Mouse (Mus musculus): Measurements from ENCODE around the gene Clstn3. TPM values are rescaled to one million over a fixed set of nuclear protein-coding genes. Genes with fewer than 3 reads are reported as not detected.
A peak's percentile ranks its signal among the peaks of the same experiment; 100 is the strongest.
"Not testable (repeated sequence)": the region's sequence is repeated elsewhere in the genome, so short reads cannot be mapped to it uniquely, and the experiment has no call there.

Gene Clstn3
- total and polyA plus RNA-seq, 2 experiments: 1.6 to 4.1 TPM

DNA sequence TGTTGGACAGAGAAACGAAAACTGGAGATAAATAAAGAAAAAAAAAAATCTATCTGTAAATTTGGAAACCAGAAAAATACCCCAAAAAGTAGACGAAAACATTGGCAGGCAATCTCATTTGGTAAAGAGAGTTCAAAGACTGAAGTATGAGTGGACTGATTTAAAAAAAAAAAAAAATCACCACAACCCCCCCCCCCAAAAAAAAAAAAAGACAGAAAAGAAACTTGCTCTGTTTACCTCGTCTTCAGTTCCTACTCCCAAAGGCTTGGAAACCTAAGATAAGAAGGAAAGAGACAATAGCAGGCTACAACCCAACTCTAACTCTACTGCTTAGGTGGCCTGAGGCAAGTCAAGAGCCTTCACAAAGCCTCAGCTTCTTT is 50.8 kb downstream of the Clstn3 start:
- H3K36me3 ChIP-seq (ENCODE audit: control insufficient read depth, insufficient read depth, low read length): peaks cover 18% of the 10 kb centered on the region; the same call in 1 of the 2 replicates
- WGBS: 15% methylated on average over 3 of the region's 3 CpGs
- TF ChIP-seq CTCF (IDR thresholded peaks at IDR 0.05; ENCODE audit: low read depth, low read length): no peak
- TF ChIP-seq POLR2A (IDR thresholded peaks at IDR 0.05; ENCODE audit: extremely low read depth, insufficient read depth, low read length): no peak
- peaks cover 19% of the 10 kb centered on the region for H3K4me1 ChIP-seq (ENCODE audit: control insufficient read depth, insufficient read depth, low read length)
- H3K4me3 ChIP-seq (ENCODE audit: insufficient read depth, low read depth, low read length): peak overlapping the region; percentile 86
- H3K27me3 ChIP-seq (ENCODE audit: control insufficient read depth, insufficient read depth, low read length): no peaks in the 10 kb centered on the region
- peaks cover 12% of the 10 kb centered on the region for H3K79me2 ChIP-seq (ENCODE audit: control insufficient read depth, insufficient read depth, low read length)
- peak overlapping the region; percentile 94 for H3K9ac ChIP-seq (ENCODE audit: low read depth, low read length)
- DNase-seq (ENCODE audit: extremely low read depth, low read depth, low spot score): no peak
- H3K27ac ChIP-seq (replicated peaks; ENCODE audit: insufficient read depth, low read depth, low read length): peak overlapping the region; percentile 67; the same call in 1 of the 2 replicates

DNA sequence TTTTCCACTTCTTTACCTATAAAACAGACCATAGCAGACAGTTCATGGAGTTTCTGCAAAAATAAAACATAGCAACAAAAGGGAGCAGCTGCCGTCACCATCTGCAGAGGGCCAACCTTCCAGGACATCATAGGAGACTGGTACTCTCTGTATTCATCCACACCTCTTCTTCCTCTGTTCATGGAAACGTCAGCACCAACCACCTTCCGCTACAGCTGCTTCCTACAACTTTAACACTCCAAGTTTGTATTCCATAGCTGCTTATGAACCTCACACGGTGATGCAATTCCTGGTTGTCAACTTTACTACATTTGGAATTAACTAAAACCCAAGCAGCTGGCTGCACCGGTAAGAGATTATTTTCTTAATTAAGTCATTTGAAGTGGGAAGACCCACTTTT is 56.2 kb downstream of the Clstn3 start:
- H3K4me3 ChIP-seq (ENCODE audit: insufficient read depth, low read depth, low read length): no peak overlapping the region
- peaks cover under 1% of the 10 kb centered on the region; the same call in 1 of the 2 replicates for H3K79me2 ChIP-seq (ENCODE audit: control insufficient read depth, insufficient read depth, low read length)
- no peak for TF ChIP-seq POLR2A (IDR thresholded peaks at IDR 0.05; ENCODE audit: extremely low read depth, insufficient read depth, low read length)
- no peak for TF ChIP-seq CTCF (IDR thresholded peaks at IDR 0.05; ENCODE audit: low read depth, low read length)
- H3K9ac ChIP-seq (ENCODE audit: low read depth, low read length): no peak overlapping the region
- H3K27ac ChIP-seq (replicated peaks; ENCODE audit: insufficient read depth, low read depth, low read length): no peak overlapping the region
- peaks cover 40% of the 10 kb centered on the region for H3K36me3 ChIP-seq (ENCODE audit: control insufficient read depth, insufficient read depth, low read length)
- no peaks in the 10 kb centered on the region for H3K27me3 ChIP-seq (ENCODE audit: control insufficient read depth, insufficient read depth, low read length)
- no peak for DNase-seq (ENCODE audit: extremely low read depth, low read depth, low spot score)
- WGBS: 77% methylated on average over 5 of the region's 5 CpGs
- peaks cover 7% of the 10 kb centered on the region for H3K4me1 ChIP-seq (ENCODE audit: control insufficient read depth, insufficient read depth, low read length)

DNA sequence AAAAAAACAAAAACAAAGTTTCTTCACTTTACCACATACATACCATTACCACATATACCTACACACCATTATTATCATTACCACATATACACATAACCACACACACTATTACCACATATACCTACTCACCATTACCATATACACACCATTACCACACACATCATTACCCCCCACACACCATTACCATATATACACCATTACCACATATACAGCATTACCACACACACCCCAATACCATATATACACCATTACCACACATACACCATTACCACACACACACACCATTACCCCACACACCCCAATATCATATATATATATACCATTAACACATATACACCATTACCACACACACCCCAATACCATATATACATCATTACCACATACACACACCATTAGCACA is 57.4 kb downstream of the Clstn3 start:
- Histone ChIP-seq H3K27ac (replicated peaks; ENCODE audit: insufficient read depth, low read depth, low read length) (no peak overlapping the region), H3K36me3 (ENCODE audit: control insufficient read depth, insufficient read depth, low read length) (peaks cover 47% of the 10 kb centered on the region), H3K79me2 (ENCODE audit: control insufficient read depth, insufficient read depth, low read length) (no peaks in the 10 kb centered on the region), H3K9ac (ENCODE audit: low read depth, low read length) (no peak overlapping the region), H3K27me3 (ENCODE audit: control insufficient read depth, insufficient read depth, low read length) (no peaks in the 10 kb centered on the region), H3K4me3 (ENCODE audit: insufficient read depth, low read depth, low read length) (no peak overlapping the region), H3K4me1 (ENCODE audit: control insufficient read depth, insufficient read depth, low read length) (peaks cover 7% of the 10 kb centered on the region; the same call in 1 of the 2 replicates)
- DNase-seq (ENCODE audit: extremely low read depth, low read depth, low spot score): no peak
- TF ChIP-seq POLR2A (IDR thresholded peaks at IDR 0.05; ENCODE audit: extremely low read depth, insufficient read depth, low read length) (no peak), CTCF (IDR thresholded peaks at IDR 0.05; ENCODE audit: low read depth, low read length) (no peak)

DNA sequence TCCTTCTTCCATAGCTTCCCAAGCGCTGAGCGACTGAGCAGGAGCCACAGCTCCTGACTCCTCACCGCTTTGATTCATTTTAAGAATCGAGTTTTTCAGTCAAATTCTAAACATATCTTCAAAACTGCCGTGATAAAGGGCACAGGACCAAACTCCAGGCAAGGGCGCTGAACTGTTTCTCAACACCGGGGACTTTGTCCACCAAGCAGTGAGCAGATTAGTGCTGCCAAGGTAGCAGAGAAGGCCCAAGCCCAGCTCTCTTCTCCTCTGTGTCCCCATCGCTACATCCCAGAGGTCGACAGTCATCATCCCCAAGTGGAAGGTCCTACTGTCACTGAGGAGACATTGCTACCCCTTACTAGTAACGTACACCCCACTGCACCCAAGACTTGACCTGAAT is 58.3 kb downstream of the Clstn3 start:
- H3K79me2 ChIP-seq (ENCODE audit: control insufficient read depth, insufficient read depth, low read length): no peaks in the 10 kb centered on the region
- peaks cover 7% of the 10 kb centered on the region; the same call in 1 of the 2 replicates for H3K4me1 ChIP-seq (ENCODE audit: control insufficient read depth, insufficient read depth, low read length)
- H3K36me3 ChIP-seq (ENCODE audit: control insufficient read depth, insufficient read depth, low read length): peaks cover 49% of the 10 kb centered on the region
- WGBS: 26% methylated on average over 10 of the region's 10 CpGs
- no peak overlapping the region for H3K4me3 ChIP-seq (ENCODE audit: insufficient read depth, low read depth, low read length)
- no peak for TF ChIP-seq CTCF (IDR thresholded peaks at IDR 0.05; ENCODE audit: low read depth, low read length)
- no peak for TF ChIP-seq POLR2A (IDR thresholded peaks at IDR 0.05; ENCODE audit: extremely low read depth, insufficient read depth, low read length)
- H3K27me3 ChIP-seq (ENCODE audit: control insufficient read depth, insufficient read depth, low read length): no peaks in the 10 kb centered on the region
- H3K9ac ChIP-seq (ENCODE audit: low read depth, low read length): peak overlapping the region; percentile 41
- DNase-seq (ENCODE audit: extremely low read depth, low read depth, low spot score): peak; percentile 90
- H3K27ac ChIP-seq (replicated peaks; ENCODE audit: insufficient read depth, low read depth, low read length): peak overlapping the region; percentile 93

DNA sequence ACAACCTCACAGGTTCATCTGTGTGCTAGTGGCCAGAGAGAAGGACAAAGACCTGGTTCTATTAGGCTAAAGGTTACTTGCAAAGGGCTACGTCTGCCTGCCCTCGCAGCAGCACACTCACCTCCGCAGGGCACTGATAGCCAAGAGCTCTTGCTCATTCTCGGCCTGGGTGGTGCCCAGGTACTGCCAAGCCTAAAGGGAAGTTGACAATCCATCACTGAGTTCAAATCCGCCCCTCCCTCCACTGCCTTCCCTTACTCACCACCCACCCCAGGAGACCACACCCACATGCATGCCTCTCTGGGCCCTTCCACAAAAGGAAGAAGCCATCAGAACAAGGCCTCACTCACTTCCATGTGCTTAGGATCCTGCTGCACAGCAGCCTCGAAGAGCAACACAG is 64.9 kb downstream of the Clstn3 start:
- H3K27ac ChIP-seq (replicated peaks; ENCODE audit: insufficient read depth, low read depth, low read length): no peak overlapping the region
- H3K9ac ChIP-seq (ENCODE audit: low read depth, low read length): no peak overlapping the region
- no peaks in the 10 kb centered on the region for H3K4me1 ChIP-seq (ENCODE audit: control insufficient read depth, insufficient read depth, low read length)
- no peak for TF ChIP-seq POLR2A (IDR thresholded peaks at IDR 0.05; ENCODE audit: extremely low read depth, insufficient read depth, low read length)
- TF ChIP-seq CTCF (IDR thresholded peaks at IDR 0.05; ENCODE audit: low read depth, low read length): no peak
- H3K79me2 ChIP-seq (ENCODE audit: control insufficient read depth, insufficient read depth, low read length): no peaks in the 10 kb centered on the region
- DNase-seq (ENCODE audit: extremely low read depth, low read depth, low spot score): no peak
- H3K4me3 ChIP-seq (ENCODE audit: insufficient read depth, low read depth, low read length): no peak overlapping the region
- no peaks in the 10 kb centered on the region for H3K27me3 ChIP-seq (ENCODE audit: control insufficient read depth, insufficient read depth, low read length)
- 93% methylated on average over 6 of the region's 6 CpGs for WGBS
- H3K36me3 ChIP-seq (ENCODE audit: control insufficient read depth, insufficient read depth, low read length): peaks cover 45% of the 10 kb centered on the region

DNA sequence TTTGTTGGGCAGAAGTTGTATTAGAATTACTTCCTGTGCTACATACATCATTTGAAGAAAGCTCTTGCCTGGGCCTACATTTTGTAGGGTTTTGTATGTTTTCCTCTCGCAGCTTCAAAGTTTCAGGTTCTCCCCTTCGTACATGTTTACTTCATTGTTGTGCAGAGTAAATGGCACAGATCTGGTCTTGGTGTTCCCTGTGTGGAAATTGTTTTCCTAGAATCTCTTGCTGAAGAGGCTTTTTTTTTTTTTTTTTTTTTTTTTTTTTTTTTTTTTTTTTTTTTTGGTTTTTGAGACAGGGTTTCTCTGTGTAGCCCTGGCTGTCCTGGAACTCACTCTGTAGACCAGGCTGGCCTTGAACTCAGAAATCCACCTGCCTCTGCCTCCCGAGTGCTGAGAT is 69.6 kb downstream of the Clstn3 start:
- H3K9ac ChIP-seq (ENCODE audit: low read depth, low read length); H3K4me3 ChIP-seq (ENCODE audit: insufficient read depth, low read depth, low read length); DNase-seq (ENCODE audit: extremely low read depth, low read depth, low spot score); H3K27me3 ChIP-seq (ENCODE audit: control insufficient read depth, insufficient read depth, low read length); H3K79me2 ChIP-seq (ENCODE audit: control insufficient read depth, insufficient read depth, low read length); H3K27ac ChIP-seq (replicated peaks; ENCODE audit: insufficient read depth, low read depth, low read length); H3K4me1 ChIP-seq (ENCODE audit: control insufficient read depth, insufficient read depth, low read length): not testable (repeated sequence)
- H3K36me3 ChIP-seq (ENCODE audit: control insufficient read depth, insufficient read depth, low read length): peaks cover 17% of the 10 kb centered on the region
- WGBS: 91% methylated on average over 3 of the region's 3 CpGs

Other genes starting within 250 kb of the Clstn3 start
- gene Vmn2r27, start 232.9 kb downstream of the Clstn3 start, total RNA-seq (2014; rRNA removed): not detected in 2 replicates
- not detected in 2 replicates for gene Vmn2r27, start 232.9 kb downstream of the Clstn3 start, polyA plus RNA-seq (2012; rRNA removed)
- 6.4 and 15.7 TPM in 2 replicates for gene Cd163, start 160.1 kb downstream of the Clstn3 start, total RNA-seq (2014; rRNA removed)
- 1.1 TPM in 2 replicates for gene Cd163, start 160.1 kb downstream of the Clstn3 start, polyA plus RNA-seq (2012; rRNA removed)
- 73.7 and 88.4 TPM in 2 replicates for gene Pex5, start 49.7 kb downstream of the Clstn3 start, total RNA-seq (2014; rRNA removed)
- gene Pex5, start 49.7 kb downstream of the Clstn3 start, polyA plus RNA-seq (2012; rRNA removed): 79.3 and 86.3 TPM in 2 replicates
- gene C1rl, start 28.3 kb upstream of the Clstn3 start, total RNA-seq (2014; rRNA removed): 53.6 and 59.5 TPM in 2 replicates
- gene C1rl, start 28.3 kb upstream of the Clstn3 start, polyA plus RNA-seq (2012; rRNA removed): 67.3 and 73.0 TPM in 2 replicates
- gene C1ra, start 47.6 kb upstream of the Clstn3 start, total RNA-seq (2014; rRNA removed): 165 and 177 TPM in 2 replicates
- 92.5 and 119 TPM in 2 replicates for gene C1ra, start 47.6 kb upstream of the Clstn3 start, polyA plus RNA-seq (2012; rRNA removed)
- gene C1s1, start 77.6 kb upstream of the Clstn3 start, total RNA-seq (2014; rRNA removed): 384 and 554 TPM in 2 replicates
- 174 and 206 TPM in 2 replicates for gene C1s1, start 77.6 kb upstream of the Clstn3 start, polyA plus RNA-seq (2012; rRNA removed)
- gene C1rb, start 105.5 kb upstream of the Clstn3 start, total RNA-seq (2014; rRNA removed): under 0.01 TPM in 1 of 2 replicates, not detected in the other
- gene C1rb, start 105.5 kb upstream of the Clstn3 start, polyA plus RNA-seq (2012; rRNA removed): 0.12 TPM in 1 of 2 replicates, not detected in the other
- gene C1s2, start 171.3 kb upstream of the Clstn3 start, total RNA-seq (2014; rRNA removed): 0.09 TPM in 1 of 2 replicates, not detected in the other
- not detected in 2 replicates for gene C1s2, start 171.3 kb upstream of the Clstn3 start, polyA plus RNA-seq (2012; rRNA removed)
- gene Lpcat3, start 198.2 kb upstream of the Clstn3 start, total RNA-seq (2014; rRNA removed): 72.4 and 99.9 TPM in 2 replicates
- gene Lpcat3, start 198.2 kb upstream of the Clstn3 start, polyA plus RNA-seq (2012; rRNA removed): 172 and 188 TPM in 2 replicates
- gene Emg1, start 247.4 kb upstream of the Clstn3 start, total RNA-seq (2014; rRNA removed): 97.4 and 99.6 TPM in 2 replicates
- 46.0 and 56.3 TPM in 2 replicates for gene Emg1, start 247.4 kb upstream of the Clstn3 start, polyA plus RNA-seq (2012; rRNA removed)
- gene Phb2, start 247.5 kb upstream of the Clstn3 start, total RNA-seq (2014; rRNA removed): 140 and 151 TPM in 2 replicates
- gene Phb2, start 247.5 kb upstream of the Clstn3 start, polyA plus RNA-seq (2012; rRNA removed): 209 and 210 TPM in 2 replicates

Data from liver, adult 2 months (tissue).